Mouse (Mus musculus) liver, embryonic 13.5 days (tissue): ENCODE results near the gene AI413582. TPM values are rescaled to one million over a fixed set of nuclear protein-coding genes. Genes with fewer than 3 reads are reported as not detected.

ENCODE experiments used
- ATAC-seq: fragments of 200-750 bp; cut with Nextera tagmentation; 2 replicates; pipeline ENCODE4 v1.8.0; 2017; ENCODE audit warnings: low read depth, mild to moderate bottlenecking, moderate number of reproducible peaks, moderate library complexity
- DNase-seq: peaks from one replicate; pipeline ENCODE4 v3.0.0; 2022
- H3K27ac ChIP-seq: fragments of 300-500 bp; sonication (generic); 2 replicates; pipeline ENCODE4 v1.5.1; 2015; ENCODE audit warnings: moderate library complexity, mild to moderate bottlenecking, inconsistent platforms
- H3K27me3 ChIP-seq: fragments of 300-500 bp; sonication (generic); 2 replicates; pipeline ENCODE4 v1.6.1; 2015; ENCODE audit warnings: mild to moderate bottlenecking, inconsistent platforms
- H3K36me3 ChIP-seq: fragments of 300-500 bp; sonication (generic); 2 replicates; pipeline ENCODE4 v1.6.1; 2015; ENCODE audit warnings: mild to moderate bottlenecking, inconsistent platforms
- H3K4me1 ChIP-seq: fragments of 300-500 bp; sonication (generic); replicated peaks from 2 replicates; pipeline ENCODE4 v1.6.1; 2015; ENCODE audit warnings: inconsistent platforms
- H3K4me2 ChIP-seq: fragments of 300-500 bp; sonication (generic); 2 replicates; pipeline ENCODE4 v1.6.1; 2015; ENCODE audit warnings: inconsistent platforms, mild to moderate bottlenecking, moderate library complexity
- H3K4me3 ChIP-seq: fragments of 300-500 bp; sonication (generic); replicated peaks from 2 replicates; pipeline ENCODE4 v1.5.1; 2015; ENCODE audit warnings: mild to moderate bottlenecking, inconsistent platforms
- H3K9ac ChIP-seq: fragments of 300-500 bp; sonication (generic); 2 replicates; pipeline ENCODE4 v1.6.1; 2015; ENCODE audit warnings: mild to moderate bottlenecking, inconsistent platforms
- H3K9me3 ChIP-seq: fragments of 300-500 bp; sonication (generic); replicated peaks from 2 replicates; pipeline ENCODE4 v1.6.1; 2016; ENCODE audit warnings: inconsistent platforms
- WGBS: fragments of 180-500 bp; shearing (Covaris S2); methylation state at CpG from one replicate; pipeline ENCODE4 v1.1.7; 2015; ENCODE audit not compliant: insufficient replicate concordance; 5-methylcytosine and 5-hydroxymethylcytosine counted together
- polyA plus RNA-seq: library from polyadenylated mRNA; unstranded; fragments of >200 nt; fragmentation: Nextera tagmentation; extraction: Ambion mirVana; gene quantifications from 2 replicates; pipeline ENCODE4 v1.2.1, GENCODE M21; 2015

AI413582 gene
- polyA plus RNA-seq: 13.1 and 13.7 TPM in 2 replicates

GRCm38 (mm10) chr17:27565163-27565941, at the start of gene AI413582:
Gene AI413582 (minus strand): TSS chr17:27565756.
- Histone ChIP-seq H3K9ac (peak within 1 kb of the TSS; percentile 84), H3K36me3 (peaks cover 25% of the 10 kb centered on the region), H3K4me3 (peak within 1 kb of the TSS; percentile 70), H3K27me3 (no peaks in the 10 kb centered on the region; the same call in 1 of the 2 replicates), H3K27ac (peak within 1 kb of the TSS; percentile 79), H3K9me3 (no peaks in the 10 kb centered on the region), H3K4me1 (peaks cover 66% of the 10 kb centered on the region), H3K4me2 (peak within 1 kb of the TSS; percentile 99)
- ATAC-seq (peak; percentile 92), DNase-seq (peak; percentile 94)
- under 1% methylated on average over 58 of the region's 58 CpGs for WGBS

- Histone ChIP-seq H3K4me3 (no peak overlapping the region), H3K9ac (no peak overlapping the region), H3K9me3 (no peaks in the 10 kb centered on the region), H3K4me1 (peaks cover 49% of the 10 kb centered on the region), H3K27me3 (no peaks in the 10 kb centered on the region), H3K4me2 (no peak overlapping the region), H3K36me3 (peaks cover 34% of the 10 kb centered on the region), H3K27ac (no peak overlapping the region)
- ATAC-seq (no peak), DNase-seq (no peak)
- 79% methylated on average over 4 of the region's 4 CpGs for WGBS
These were observed 47.5 kb upstream of the AI413582 start for GRCm38 (mm10) chr17:27613016-27613415.

GRCm38 (mm10) chr17:27611994-27612393, 46.4 kb upstream of the AI413582 start:
- DNase-seq: no peak
- Histone ChIP-seq H3K4me2 (no peak overlapping the region), H3K4me3 (no peak overlapping the region), H3K9ac (peak overlapping the region; percentile 26; the same call in 1 of the 2 replicates), H3K27ac (peak overlapping the region; percentile 42; the same call in 1 of the 2 replicates), H3K36me3 (peaks cover 28% of the 10 kb centered on the region), H3K9me3 (no peaks in the 10 kb centered on the region), H3K27me3 (no peaks in the 10 kb centered on the region), H3K4me1 (peaks cover 49% of the 10 kb centered on the region)
- 65% methylated on average over 5 of the region's 5 CpGs for WGBS
- no peak for ATAC-seq

- DNase-seq (no peak), ATAC-seq (peak; percentile 61)
- Histone ChIP-seq H3K27ac (peak overlapping the region; percentile 42; the same call in 1 of the 2 replicates), H3K36me3 (peaks cover 23% of the 10 kb centered on the region), H3K4me2 (0 out of 2 replicates have a peak overlapping the region, but pooled peaks have one; percentile 5), H3K4me1 (peaks cover 49% of the 10 kb centered on the region), H3K27me3 (no peaks in the 10 kb centered on the region), H3K4me3 (no peak overlapping the region), H3K9ac (peak overlapping the region; percentile 26; the same call in 1 of the 2 replicates), H3K9me3 (no peaks in the 10 kb centered on the region)
- WGBS: 38% methylated on average over 3 of the region's 3 CpGs
These were observed 45.9 kb upstream of the AI413582 start for GRCm38 (mm10) chr17:27611519-27611884.

GRCm38 (mm10) chr17:27610679-27611518, 45.3 kb upstream of the AI413582 start:
- no peak overlapping the region for H3K9ac ChIP-seq
- 0 out of 2 replicates have a peak overlapping the region, but pooled peaks have one; percentile 5 for H3K4me2 ChIP-seq
- H3K9me3 ChIP-seq: no peaks in the 10 kb centered on the region
- peak overlapping the region; percentile 42; the same call in 1 of the 2 replicates for H3K27ac ChIP-seq
- peaks cover 53% of the 10 kb centered on the region for H3K4me1 ChIP-seq
- no peak overlapping the region for H3K4me3 ChIP-seq
- H3K27me3 ChIP-seq: no peaks in the 10 kb centered on the region
- H3K36me3 ChIP-seq: peaks cover 23% of the 10 kb centered on the region
- 33% methylated on average over 10 of the region's 10 CpGs for WGBS
- ATAC-seq: no peak
- no peak for DNase-seq

- Histone ChIP-seq H3K9ac (no peak overlapping the region), H3K9me3 (no peaks in the 10 kb centered on the region), H3K4me1 (peaks cover 57% of the 10 kb centered on the region), H3K4me3 (no peak overlapping the region), H3K27me3 (no peaks in the 10 kb centered on the region), H3K27ac (no peak overlapping the region), H3K36me3 (peaks cover 23% of the 10 kb centered on the region), H3K4me2 (no peak overlapping the region)
- DNase-seq: no peak
- 75% methylated on average over 7 of the region's 7 CpGs for WGBS
- ATAC-seq: no peak
These were observed 44.0 kb upstream of the AI413582 start for GRCm38 (mm10) chr17:27609576-27609975.

- WGBS: 39% methylated on average over 21 of the region's 21 CpGs
- no peaks in the 10 kb centered on the region for H3K9me3 ChIP-seq
- ATAC-seq (peak; percentile 66), DNase-seq (no peak)
- H3K36me3 ChIP-seq: peaks cover 8% of the 10 kb centered on the region; the same call in 1 of the 2 replicates
- peaks cover 54% of the 10 kb centered on the region for H3K4me1 ChIP-seq
- 0 out of 2 replicates have a peak overlapping the region, but pooled peaks have one; percentile 13 for H3K9ac ChIP-seq
- H3K4me2 ChIP-seq: no peak overlapping the region
- H3K27me3 ChIP-seq: no peaks in the 10 kb centered on the region
- H3K27ac ChIP-seq: peak overlapping the region; percentile 6; the same call in 1 of the 2 replicates
- no peak overlapping the region for H3K4me3 ChIP-seq
These were observed 38.1 kb upstream of the AI413582 start for GRCm38 (mm10) chr17:27603522-27604234.

- no peak overlapping the region for H3K27ac ChIP-seq
- no peaks in the 10 kb centered on the region for H3K27me3 ChIP-seq
- ATAC-seq (no peak), DNase-seq (no peak)
- no peaks in the 10 kb centered on the region for H3K9me3 ChIP-seq
- H3K4me1 ChIP-seq: peaks cover 54% of the 10 kb centered on the region
- H3K9ac ChIP-seq: no peak overlapping the region
- H3K4me3 ChIP-seq: no peak overlapping the region
- H3K36me3 ChIP-seq: peaks cover 2% of the 10 kb centered on the region; the same call in 1 of the 2 replicates
- WGBS: 61% methylated on average over 2 of the region's 2 CpGs
- H3K4me2 ChIP-seq: no peak overlapping the region
These were observed 37.5 kb upstream of the AI413582 start for GRCm38 (mm10) chr17:27603036-27603435.

GRCm38 (mm10) chr17:27600869-27601268, 35.3 kb upstream of the AI413582 start:
- ATAC-seq (no peak), DNase-seq (no peak)
- peaks cover 11% of the 10 kb centered on the region for H3K36me3 ChIP-seq
- H3K9ac ChIP-seq: no peak overlapping the region
- peaks cover 50% of the 10 kb centered on the region for H3K4me1 ChIP-seq
- WGBS: 72% methylated on average over 5 of the region's 5 CpGs
- H3K27ac ChIP-seq: no peak overlapping the region
- no peaks in the 10 kb centered on the region for H3K27me3 ChIP-seq
- no peak overlapping the region for H3K4me2 ChIP-seq
- no peak overlapping the region for H3K4me3 ChIP-seq
- H3K9me3 ChIP-seq: no peaks in the 10 kb centered on the region

GRCm38 (mm10) chr17:27600286-27600685, 34.7 kb upstream of the AI413582 start:
- Histone ChIP-seq H3K27ac (no peak overlapping the region), H3K27me3 (no peaks in the 10 kb centered on the region), H3K4me3 (no peak overlapping the region), H3K36me3 (peaks cover 17% of the 10 kb centered on the region), H3K9me3 (no peaks in the 10 kb centered on the region), H3K4me1 (peaks cover 48% of the 10 kb centered on the region), H3K4me2 (no peak overlapping the region), H3K9ac (no peak overlapping the region)
- no peak for DNase-seq
- no peak for ATAC-seq
- WGBS: 74% methylated on average over 3 of the region's 3 CpGs
